Mouse (Mus musculus) left cerebral cortex, postnatal 10 days (tissue): ENCODE measurements around the gene Herc2. TPM values are rescaled to one million over a fixed set of nuclear protein-coding genes. Genes with fewer than 3 reads are reported as not detected.

Experiments used
- DNase-seq, 2 experiments: peaks; one replicate each; pipeline ENCODE4 v3.0.0; 2021 to 2022; ENCODE audit warnings: low spot score in 2 of 2, mixed read lengths in 1 of 2; ENCODE audit errors: extremely low spot score in 1 of 2
- intact Hi-C: fragments of 180-260 bp; cut with DNase I; formaldehyde crosslinking; loops from one replicate; pipeline ENCODE4 v1.15.1; 2025
- total RNA-seq, 2 experiments: library from RNA; stranded (reverse); gene quantifications; 2 replicates each; pipeline ENCODE4 v1.2.3; 2021

Herc2 gene
- total RNA-seq, 2 experiments from 2014 or later, result 137 TPM

- intact Hi-C loops, result no loop called here
- DNase-seq, result no peak
Observed at GRCm38 (mm10) chr7:56055338-56055737, 5.3 kb downstream of the Herc2 start.

- DNase-seq, result no peak
- intact Hi-C loops, result no loop called here
Observed at GRCm38 (mm10) chr7:56064876-56065275, 14.9 kb downstream of the Herc2 start.

GRCm38 (mm10) chr7:56066136-56066535, 16.1 kb downstream of the Herc2 start:
- no peak for DNase-seq
- intact Hi-C loops, result no loop called here

- intact Hi-C loops, result no loop called here
- DNase-seq, result no peak
Observed at GRCm38 (mm10) chr7:56066634-56067033, 16.6 kb downstream of the Herc2 start.

- intact Hi-C loops, result no loop called here
- no peak for DNase-seq
Observed at GRCm38 (mm10) chr7:56071724-56072123, 21.7 kb downstream of the Herc2 start.

- intact Hi-C loops, result no loop called here
Observed at GRCm38 (mm10) chr7:56083034-56083433, 33.0 kb downstream of the Herc2 start.

GRCm38 (mm10) chr7:56089097-56089496, 39.1 kb downstream of the Herc2 start:
- no peak for DNase-seq
- intact Hi-C loops, result no loop called here

More at GRCm38 (mm10) chr7:56083034-56083433, 33.0 kb downstream of the Herc2 start:
- no peak for DNase-seq

GRCm38 (mm10) chr7:56091445-56091844, 41.4 kb downstream of the Herc2 start:
- no peak for DNase-seq
- intact Hi-C loops, result no loop called here

GRCm38 (mm10) chr7:56102293-56102847, 52.4 kb downstream of the Herc2 start:
- intact Hi-C loops, result no loop called here
- no peak for DNase-seq

GRCm38 (mm10) chr7:56112999-56113398, 63.0 kb downstream of the Herc2 start:
- no peak for DNase-seq
- intact Hi-C loops, result no loop called here

GRCm38 (mm10) chr7:56114148-56114547, 64.2 kb downstream of the Herc2 start:
- intact Hi-C loops, result no loop called here
- no peak for DNase-seq

GRCm38 (mm10) chr7:56120968-56121367, 71.0 kb downstream of the Herc2 start:
- DNase-seq, result no peak
- intact Hi-C loops, result no loop called here

- no peak for DNase-seq
- intact Hi-C loops, result no loop called here
Observed at GRCm38 (mm10) chr7:56121425-56121824, 71.4 kb downstream of the Herc2 start.

GRCm38 (mm10) chr7:56128080-56128479, 78.1 kb downstream of the Herc2 start:
- no peak for DNase-seq
- intact Hi-C loops, result no loop called here

- intact Hi-C loops, result no loop called here
- no peak for DNase-seq
Observed at GRCm38 (mm10) chr7:56129577-56129976, 79.6 kb downstream of the Herc2 start.

GRCm38 (mm10) chr7:56131548-56131947, 81.6 kb downstream of the Herc2 start:
- intact Hi-C loops, result no loop called here

GRCm38 (mm10) chr7:56138706-56139105, 88.7 kb downstream of the Herc2 start:
- DNase-seq, result no peak
- intact Hi-C loops, result no loop called here

More at GRCm38 (mm10) chr7:56131548-56131947, 81.6 kb downstream of the Herc2 start:
- DNase-seq, result no peak

- no peak for DNase-seq
- intact Hi-C loops, result no loop called here
Observed at GRCm38 (mm10) chr7:56146424-56146823, 96.4 kb downstream of the Herc2 start.

- DNase-seq, result no peak
- intact Hi-C loops, result no loop called here
Observed at GRCm38 (mm10) chr7:56148925-56149324, 98.9 kb downstream of the Herc2 start.

- DNase-seq, result no peak
- intact Hi-C loops, result loop anchor here (5.0 kb wide), 1 partner anchor 35 kb away; no protein-coding TSS in a partner anchor
Observed at GRCm38 (mm10) chr7:56151885-56152676, 102.1 kb downstream of the Herc2 start.
